Mouse (Mus musculus): Measurements from ENCODE around the gene H2-M5.

DNA sequence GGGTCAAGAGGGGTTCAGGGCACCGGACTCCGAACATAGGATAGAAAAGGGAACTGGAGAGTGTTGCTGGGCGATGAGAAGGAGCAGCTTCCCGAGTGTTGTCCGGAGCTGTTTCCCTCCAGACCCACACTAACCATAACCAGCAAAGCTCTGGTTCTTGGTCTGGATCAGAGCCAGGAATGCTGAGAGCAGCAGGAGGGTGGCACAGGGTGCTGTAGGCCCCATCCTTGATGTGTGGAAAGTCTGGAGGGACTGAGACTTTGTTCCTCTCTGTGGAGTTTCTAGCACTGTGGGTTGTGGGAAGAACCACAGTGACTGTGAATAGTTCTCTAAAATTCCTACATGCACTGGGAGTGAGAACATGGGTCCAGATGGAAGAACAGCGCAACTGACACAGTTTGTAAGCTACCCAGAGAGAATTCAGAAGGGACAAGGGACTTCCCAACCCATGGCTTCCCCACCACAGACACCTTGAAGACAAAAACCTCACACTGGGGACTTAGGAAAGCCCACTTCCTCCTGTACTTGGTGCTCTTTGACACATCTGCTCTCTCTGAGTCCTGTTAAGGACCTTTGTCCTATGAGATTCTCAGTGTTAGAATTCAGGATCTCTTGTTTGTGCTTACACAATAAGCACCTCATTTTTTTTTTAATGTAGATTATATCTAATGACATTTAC lies 18.0 kb downstream of the H2-M5 start:
- TF ChIP-seq GATA1 (IDR thresholded peaks at IDR 0.05; ENCODE audit: low read length) (no peak), TAL1 (IDR thresholded peaks at IDR 0.05; ENCODE audit: low read length) (no peak)
